Mouse (Mus musculus) brain, embryonic 14.5 days (tissue): ENCODE data around the gene Tbcb. TPM values are rescaled to one million over a fixed set of nuclear protein-coding genes. Genes with fewer than 3 reads are reported as not detected.
"Not testable (repeated sequence)": the region's sequence is repeated elsewhere in the genome, so short reads cannot be mapped to it uniquely, and the experiment has no call there.

Experiments used
- DNase-seq: peaks from one replicate; pipeline ENCODE4 v3.0.0-alpha.2; 2011; ENCODE audit warnings: low read depth
- CTCF ChIP-seq: fragments of 200-500 bp; IDR thresholded peaks from 2 replicates; pipeline ENCODE4 v1.5.1; 2012; ENCODE audit warnings: inconsistent platforms, mild to moderate bottlenecking, moderate library complexity, borderline replicate concordance; ENCODE audit not compliant: insufficient read depth, insufficient read length; ENCODE audit errors: extremely low read depth
- POLR2A ChIP-seq: fragments of 200-500 bp; IDR thresholded peaks from 2 replicates; pipeline ENCODE4 v1.6.1; 2012; ENCODE audit warnings: mild to moderate bottlenecking, inconsistent platforms, borderline replicate concordance; ENCODE audit not compliant: poor library complexity, insufficient read depth, insufficient read length, severe bottlenecking; ENCODE audit errors: extremely low read depth
- polyA plus RNA-seq: library from polyadenylated mRNA; depleted of rRNA; stranded (reverse); fragments of >200 nt; gene quantifications from 2 replicates; pipeline ENCODE4 v1.2.3, GENCODE M21; 2012; rRNA removed

Gene Tbcb
- polyA plus RNA-seq, 1 experiment: 180 TPM

DNA sequence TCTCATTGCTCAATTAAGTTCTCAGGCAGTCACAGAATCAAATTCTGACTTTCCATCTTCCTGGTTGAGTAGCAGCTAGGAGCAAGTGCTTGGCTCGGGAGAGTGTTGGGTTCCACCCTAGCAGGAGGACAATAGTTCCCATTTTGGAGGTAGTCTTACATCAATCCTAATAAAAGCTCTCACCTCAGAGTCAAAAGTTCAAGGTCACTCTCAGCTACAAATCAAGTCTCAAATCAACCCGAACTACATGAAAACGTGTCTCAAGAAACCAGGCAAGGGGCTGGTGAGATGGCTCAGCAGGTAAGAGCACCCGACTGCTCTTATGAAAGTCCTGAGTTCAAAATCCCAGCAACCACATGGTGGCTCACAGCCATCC lies 43.0 kb downstream of the Tbcb start:
- TF ChIP-seq POLR2A (no peak), CTCF (no peak)

DNA sequence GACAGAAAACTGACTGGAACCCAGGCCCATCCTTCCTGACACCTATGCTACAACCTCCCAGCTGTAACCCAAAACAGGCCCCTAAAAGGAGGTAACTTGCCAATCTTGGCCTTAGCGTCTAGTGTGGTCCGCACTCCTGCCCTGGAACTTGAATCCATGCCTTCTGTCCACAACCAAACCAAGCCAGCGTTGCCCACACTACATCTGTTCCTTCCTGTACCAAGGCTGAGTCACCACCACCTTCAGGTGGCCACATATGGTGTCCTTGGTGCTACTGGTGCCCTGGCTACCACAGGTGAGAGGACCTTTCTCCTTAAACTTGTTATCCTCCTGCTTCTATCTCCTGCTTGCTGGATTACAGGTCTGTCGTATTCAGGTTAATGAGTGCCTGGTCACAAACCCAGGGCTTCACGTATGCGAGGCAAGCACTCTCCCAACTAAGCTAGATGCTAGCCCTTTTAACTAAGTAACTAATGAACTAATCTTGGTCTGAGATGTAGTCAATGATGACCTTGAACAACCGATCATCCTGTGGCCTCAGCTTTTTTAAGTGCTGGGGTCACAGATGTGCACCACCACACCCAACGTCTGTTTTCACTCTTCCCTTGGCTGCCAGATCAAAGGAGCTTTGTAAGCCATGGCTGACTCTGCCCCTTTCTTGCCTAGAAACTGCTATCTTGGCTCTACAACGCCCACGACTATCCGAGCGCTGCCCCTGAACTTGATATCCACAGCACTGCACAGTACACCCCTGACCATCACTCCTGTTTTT lies 43.5 kb downstream of the Tbcb start:
- DNase-seq: no peak
- TF ChIP-seq CTCF: no peak
- no peak for TF ChIP-seq POLR2A

More for the DNA sequence above, 43.0 kb downstream of the Tbcb start:
- no peak for DNase-seq

- TF ChIP-seq CTCF: no peak
- TF ChIP-seq POLR2A: no peak
- DNase-seq: no peak
Measured at GRCm38 (mm10) chr7:30184641-30185348, 47.3 kb downstream of the Tbcb start.

DNA sequence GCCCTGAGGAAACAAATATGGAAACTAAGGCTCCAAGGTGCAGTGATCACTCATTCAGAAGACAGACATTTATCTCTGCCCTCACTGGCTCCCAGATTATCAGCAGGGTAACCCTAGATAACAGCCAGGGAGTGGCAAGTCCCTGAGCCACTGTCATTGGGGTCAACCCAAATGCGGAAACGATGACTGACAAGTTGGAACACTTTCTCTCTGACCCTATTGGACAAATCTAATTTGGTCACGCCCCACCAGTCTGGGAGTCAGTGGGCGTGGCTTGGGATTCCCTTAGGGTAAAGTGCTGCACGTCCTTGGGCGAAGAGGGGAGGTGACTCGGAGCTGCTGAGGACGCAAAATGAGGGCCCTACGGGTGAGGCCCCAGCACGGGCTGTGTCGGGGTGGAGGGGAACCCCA lies 48.2 kb downstream of the Tbcb start, which contains the start of gene Cox7a1:
TSS of gene Cox7a1 (plus strand) at position 266 of the 411 bp plus-strand sequence.
- TF ChIP-seq CTCF: no peak
- no peak for TF ChIP-seq POLR2A

DNA sequence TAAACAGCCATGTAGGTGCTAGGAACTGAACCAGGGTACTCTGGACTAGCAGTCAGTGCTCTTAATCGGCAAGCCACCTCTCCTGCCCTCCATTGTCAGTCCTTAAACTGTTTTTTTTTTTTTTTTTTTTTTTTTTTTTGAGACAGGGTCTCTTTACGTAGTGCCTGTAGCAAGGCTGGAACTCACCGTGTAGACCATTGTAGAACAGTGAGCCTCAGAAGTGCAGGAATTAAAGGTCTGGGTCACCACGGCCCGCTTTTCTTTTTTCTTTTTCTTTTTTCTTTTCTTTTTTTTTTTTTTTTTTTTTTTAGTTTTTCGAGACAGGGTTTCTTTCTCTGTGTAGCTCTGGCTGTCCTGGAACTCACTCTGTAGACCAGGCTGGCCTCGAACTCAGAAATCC lies 48.9 kb downstream of the Tbcb start:
- DNase-seq: not testable (repeated sequence)

More for the DNA sequence above, 48.2 kb downstream of the Tbcb start, which contains the start of gene Cox7a1:
- DNase-seq: peak; percentile 73

DNA sequence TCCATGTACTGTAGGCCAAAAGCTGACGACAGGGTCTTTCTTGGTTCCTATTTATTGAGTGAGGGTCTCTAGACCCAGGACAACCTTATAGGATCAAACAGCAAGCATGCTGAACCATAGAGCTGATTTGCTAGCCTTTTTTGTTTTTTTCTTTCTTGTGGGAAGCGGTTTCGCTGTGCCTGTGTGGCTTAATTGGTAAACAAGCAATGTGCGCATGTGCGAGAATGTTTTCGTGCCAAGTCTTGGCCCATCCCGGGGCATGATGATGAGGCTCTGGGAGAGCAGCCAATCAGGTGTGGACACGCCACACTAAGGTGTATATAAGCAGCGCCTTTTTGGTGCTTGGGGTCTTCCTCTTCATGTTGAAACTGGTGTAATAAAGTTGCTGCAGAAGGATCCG lies 50.1 kb downstream of the Tbcb start:
- DNase-seq: not testable (repeated sequence)

DNA sequence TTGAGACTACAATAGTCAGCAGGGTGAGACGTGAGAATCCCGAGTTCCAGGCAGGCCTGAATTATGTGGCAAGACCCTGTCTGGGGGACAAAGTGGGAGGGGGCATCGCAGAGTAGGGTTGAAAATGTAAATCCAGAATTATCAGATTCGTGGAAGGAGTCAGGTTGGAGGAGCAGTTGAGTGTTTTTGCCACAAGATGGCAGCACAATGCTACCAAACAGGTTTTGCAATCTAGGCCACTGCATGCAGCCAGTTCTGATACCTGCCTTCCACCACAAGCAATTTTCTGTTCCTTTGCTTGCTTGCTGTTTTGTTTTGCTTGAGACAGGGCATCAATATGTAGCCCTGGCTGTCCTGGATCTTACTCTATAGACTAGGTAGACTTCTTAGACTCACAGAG lies 50.8 kb downstream of the Tbcb start:
- DNase-seq: peak; percentile 87

DNA sequence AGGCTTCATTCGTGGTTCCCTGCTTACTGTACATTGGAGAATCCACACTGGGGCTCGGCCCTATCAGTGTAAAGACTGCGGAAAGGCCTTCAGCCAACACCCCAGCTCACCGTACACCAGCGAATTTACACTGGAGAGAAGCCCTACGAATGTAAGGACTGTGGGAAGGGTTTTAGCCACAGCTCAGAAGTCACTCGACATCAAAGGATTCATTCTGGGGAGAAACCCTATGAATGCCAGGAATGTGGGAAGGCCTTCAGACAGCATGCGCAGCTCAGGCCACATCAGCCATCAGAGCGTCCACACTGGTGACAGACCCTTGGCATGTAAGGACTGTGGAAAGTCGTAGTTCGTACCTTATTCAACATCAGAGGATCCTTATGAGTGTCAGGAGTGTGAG lies 53.8 kb downstream of the Tbcb start:
- no peak for TF ChIP-seq CTCF
- DNase-seq: no peak

More for the DNA sequence above, 50.8 kb downstream of the Tbcb start:
- TF ChIP-seq CTCF: peak; percentile 85
- TF ChIP-seq POLR2A: no peak

- TF ChIP-seq CTCF (no peak), POLR2A (no peak)
- no peak for DNase-seq
Measured at GRCm38 (mm10) chr7:30176474-30176873, 55.6 kb downstream of the Tbcb start.

Other genes starting within 250 kb of the Tbcb start
- 6.4 and 7.2 TPM in 2 replicates for gene Zfp568, start 248.3 kb downstream of the Tbcb start, polyA plus RNA-seq
- 12.6 and 13.0 TPM in 2 replicates for gene Zfp14, start 180.9 kb downstream of the Tbcb start, polyA plus RNA-seq
- gene Zfp82, start 159.4 kb downstream of the Tbcb start, polyA plus RNA-seq: 3.2 and 4.9 TPM in 2 replicates
- gene Gm26920, start 141.9 kb downstream of the Tbcb start, polyA plus RNA-seq: 0.38 and 1.1 TPM in 2 replicates
- gene Zfp566, start 141.7 kb downstream of the Tbcb start, polyA plus RNA-seq: 9.2 and 10.5 TPM in 2 replicates
- gene Zfp260, start 137.5 kb downstream of the Tbcb start, polyA plus RNA-seq: 44.0 and 50.7 TPM in 2 replicates
- gene Zfp382, start 110.3 kb downstream of the Tbcb start, polyA plus RNA-seq: 9.2 and 9.5 TPM in 2 replicates
- 73.1 and 78.5 TPM in 2 replicates for gene Zfp146, start 62.5 kb downstream of the Tbcb start, polyA plus RNA-seq
- 2.1 and 2.2 TPM in 2 replicates for gene Cox7a1, start 48.1 kb downstream of the Tbcb start, polyA plus RNA-seq
- 298 and 304 TPM in 2 replicates for gene Capns1, start 33.5 kb downstream of the Tbcb start, polyA plus RNA-seq
- gene Polr2i, start 324 bp downstream of the Tbcb start, polyA plus RNA-seq: 245 and 362 TPM in 2 replicates
- 0.12 and 0.14 TPM in 2 replicates for gene Ovol3, start 3.5 kb upstream of the Tbcb start, polyA plus RNA-seq
- 0.11 and 0.12 TPM in 2 replicates for gene Thap8, start 47.8 kb upstream of the Tbcb start, polyA plus RNA-seq
- 15.2 and 26.2 TPM in 2 replicates for gene Wdr62, start 48.1 kb upstream of the Tbcb start, polyA plus RNA-seq
- gene Clip3, start 59.5 kb upstream of the Tbcb start, polyA plus RNA-seq: 233 and 314 TPM in 2 replicates
- 131 and 198 TPM in 2 replicates for gene Alkbh6, start 76.4 kb upstream of the Tbcb start, polyA plus RNA-seq
- gene Syne4, start 82.5 kb upstream of the Tbcb start, polyA plus RNA-seq: 28.5 and 36.3 TPM in 2 replicates
- 0.36 and 0.37 TPM in 2 replicates for gene E130208F15Rik, start 89.5 kb upstream of the Tbcb start, polyA plus RNA-seq
- 17.6 and 24.7 TPM in 2 replicates for gene Sdhaf1, start 91.6 kb upstream of the Tbcb start, polyA plus RNA-seq
- 29.1 and 39.2 TPM in 2 replicates for gene Lrfn3, start 130.5 kb upstream of the Tbcb start, polyA plus RNA-seq
- 21.7 and 27.8 TPM in 2 replicates for gene Tyrobp, start 181.5 kb upstream of the Tbcb start, polyA plus RNA-seq
- 0.90 and 1.4 TPM in 2 replicates for gene Hcst, start 187.6 kb upstream of the Tbcb start, polyA plus RNA-seq
- gene Nfkbid, start 189.5 kb upstream of the Tbcb start, polyA plus RNA-seq: 2.3 and 3.6 TPM in 2 replicates
- 571 and 616 TPM in 2 replicates for gene Aplp1, start 213.3 kb upstream of the Tbcb start, polyA plus RNA-seq
- gene Kirrel2, start 225.4 kb upstream of the Tbcb start, polyA plus RNA-seq: 0.85 and 3.3 TPM in 2 replicates
- 1.2 and 3.2 TPM in 2 replicates for gene Nphs1, start 226.0 kb upstream of the Tbcb start, polyA plus RNA-seq